Mouse (Mus musculus): ENCODE results near the gene Klc4. TPM values are rescaled to one million over a fixed set of nuclear protein-coding genes. Genes with fewer than 3 reads are reported as not detected.

Gene Klc4
- 36.9 and 42.4 TPM in 2 replicates for polyA plus RNA-seq (2015; fragmentation: Nextera tagmentation; extraction: Ambion mirVana)

DNA sequence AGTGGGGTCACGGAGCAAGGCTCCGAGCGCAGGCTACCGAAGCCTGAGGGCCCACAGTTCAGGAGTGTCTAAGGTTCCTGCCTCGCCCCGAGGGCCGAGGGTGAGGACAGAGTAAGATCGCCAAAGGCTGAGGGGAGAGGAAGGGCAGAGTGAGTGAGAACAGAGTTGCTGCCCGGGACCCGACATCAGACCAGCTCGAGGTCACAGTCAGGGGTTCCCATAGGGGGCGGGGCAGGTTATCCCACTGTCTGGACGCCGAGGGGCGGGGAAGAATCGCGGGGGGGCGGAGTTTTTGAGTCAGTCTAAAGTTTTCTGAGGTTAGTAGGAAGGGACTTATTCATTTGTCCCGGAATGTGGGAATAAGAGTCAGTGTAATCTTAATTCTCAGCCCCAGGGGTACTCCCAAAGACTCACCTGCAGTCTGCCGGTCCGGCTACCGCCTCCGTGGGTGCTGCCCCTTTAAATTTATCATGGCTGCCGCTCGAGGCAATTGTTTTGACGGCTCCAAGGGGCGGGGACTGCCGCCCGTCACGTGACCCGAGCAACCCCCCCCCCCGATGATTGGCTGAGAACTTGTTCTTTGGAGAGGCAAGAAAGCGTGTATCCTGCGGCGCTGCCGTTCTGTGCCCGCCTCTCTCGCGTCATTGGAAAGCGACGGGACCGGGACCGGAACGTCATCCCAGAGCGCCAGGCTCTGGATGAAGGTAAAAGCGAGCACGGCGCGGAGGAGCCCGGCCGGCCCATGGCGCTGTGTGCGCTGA lies at the start of gene Klc4, which contains the start of gene Mrpl2:
Gene Klc4 (minus strand): TSS at position 462 of the 761 bp plus-strand sequence.
Gene Mrpl2 (plus strand): TSS at position 669 of the 761 bp plus-strand sequence.
- H3K4me2 ChIP-seq, result peak within 1 kb of the TSS; percentile 93
- H3K4me3 ChIP-seq (replicated peaks), result peak within 1 kb of the TSS; percentile 89
- H3K27ac ChIP-seq, result peak within 1 kb of the TSS; percentile 85
- WGBS, result under 1% methylated on average over 53 of the region's 53 CpGs
- H3K4me1 ChIP-seq, result peaks cover 31% of the 10 kb centered on the region
- peak within 1 kb of the TSS; percentile 78 for H3K9ac ChIP-seq
- no peaks in the 10 kb centered on the region for H3K27me3 ChIP-seq
- H3K9me3 ChIP-seq (replicated peaks), result no peaks in the 10 kb centered on the region
- H3K36me3 ChIP-seq, result peaks cover 33% of the 10 kb centered on the region
- ATAC-seq (replicated peaks; ENCODE audit: low FRiP score), result peak; percentile 74

- Histone ChIP-seq H3K4me3 (replicated peaks) (no peak overlapping the region), H3K27ac (no peak overlapping the region), H3K9me3 (replicated peaks) (no peaks in the 10 kb centered on the region), H3K4me2 (no peak overlapping the region), H3K27me3 (no peaks in the 10 kb centered on the region), H3K9ac (no peak overlapping the region), H3K4me1 (no peaks in the 10 kb centered on the region), H3K36me3 (peaks cover 65% of the 10 kb centered on the region)
- 44% methylated on average over 1 of the region's 1 CpGs for WGBS
- ATAC-seq (replicated peaks; ENCODE audit: low FRiP score), result no peak
These were observed 48.8 kb upstream of the Klc4 start for GRCm38 (mm10) chr17:46694517-46695063.

DNA sequence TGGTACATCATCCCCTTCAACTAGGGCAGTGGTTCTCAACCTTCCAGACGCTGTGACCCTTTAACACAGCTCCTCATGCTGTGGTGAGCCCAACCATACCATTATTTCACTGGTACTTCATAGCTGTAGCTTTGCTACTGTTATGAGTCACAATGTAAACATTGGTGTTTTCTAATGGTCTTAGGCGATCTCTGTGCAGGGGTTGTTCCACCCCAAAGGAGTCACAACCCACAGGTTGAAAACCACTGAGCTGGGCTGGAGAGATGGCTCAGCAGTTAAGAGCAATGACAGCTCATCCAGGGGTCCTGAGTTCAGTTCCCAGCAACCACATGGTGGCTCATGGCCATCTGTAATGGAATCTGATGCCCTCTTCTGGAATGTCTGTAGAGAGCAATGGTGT lies 45.6 kb upstream of the Klc4 start:
- Histone ChIP-seq H3K4me1 (no peaks in the 10 kb centered on the region), H3K4me3 (replicated peaks) (no peak overlapping the region), H3K9me3 (replicated peaks) (no peaks in the 10 kb centered on the region), H3K27ac (no peak overlapping the region), H3K36me3 (peaks cover 58% of the 10 kb centered on the region), H3K27me3 (no peaks in the 10 kb centered on the region), H3K4me2 (no peak overlapping the region), H3K9ac (no peak overlapping the region)
- no peak for ATAC-seq (replicated peaks; ENCODE audit: low FRiP score)
- WGBS, result 88% methylated on average over 2 of the region's 2 CpGs

GRCm38 (mm10) chr17:46690665-46691064 lies 44.8 kb upstream of the Klc4 start:
- Histone ChIP-seq H3K4me3 (replicated peaks) (no peak overlapping the region), H3K4me2 (no peak overlapping the region), H3K9me3 (replicated peaks) (no peaks in the 10 kb centered on the region), H3K27me3 (no peaks in the 10 kb centered on the region), H3K4me1 (no peaks in the 10 kb centered on the region), H3K36me3 (peaks cover 58% of the 10 kb centered on the region), H3K27ac (no peak overlapping the region), H3K9ac (no peak overlapping the region)
- 95% methylated on average over 12 of the region's 12 CpGs for WGBS
- no peak for ATAC-seq (replicated peaks; ENCODE audit: low FRiP score)

GRCm38 (mm10) chr17:46685913-46686312 lies 40.1 kb upstream of the Klc4 start:
- H3K4me3 ChIP-seq (replicated peaks), result no peak overlapping the region
- no peaks in the 10 kb centered on the region for H3K27me3 ChIP-seq
- no peak overlapping the region for H3K4me2 ChIP-seq
- no peak overlapping the region for H3K9ac ChIP-seq
- WGBS, result 84% methylated on average over 6 of the region's 6 CpGs
- no peaks in the 10 kb centered on the region for H3K9me3 ChIP-seq (replicated peaks)
- H3K27ac ChIP-seq, result no peak overlapping the region
- ATAC-seq (replicated peaks; ENCODE audit: low FRiP score), result no peak
- peaks cover 10% of the 10 kb centered on the region for H3K4me1 ChIP-seq
- peaks cover 64% of the 10 kb centered on the region for H3K36me3 ChIP-seq

DNA sequence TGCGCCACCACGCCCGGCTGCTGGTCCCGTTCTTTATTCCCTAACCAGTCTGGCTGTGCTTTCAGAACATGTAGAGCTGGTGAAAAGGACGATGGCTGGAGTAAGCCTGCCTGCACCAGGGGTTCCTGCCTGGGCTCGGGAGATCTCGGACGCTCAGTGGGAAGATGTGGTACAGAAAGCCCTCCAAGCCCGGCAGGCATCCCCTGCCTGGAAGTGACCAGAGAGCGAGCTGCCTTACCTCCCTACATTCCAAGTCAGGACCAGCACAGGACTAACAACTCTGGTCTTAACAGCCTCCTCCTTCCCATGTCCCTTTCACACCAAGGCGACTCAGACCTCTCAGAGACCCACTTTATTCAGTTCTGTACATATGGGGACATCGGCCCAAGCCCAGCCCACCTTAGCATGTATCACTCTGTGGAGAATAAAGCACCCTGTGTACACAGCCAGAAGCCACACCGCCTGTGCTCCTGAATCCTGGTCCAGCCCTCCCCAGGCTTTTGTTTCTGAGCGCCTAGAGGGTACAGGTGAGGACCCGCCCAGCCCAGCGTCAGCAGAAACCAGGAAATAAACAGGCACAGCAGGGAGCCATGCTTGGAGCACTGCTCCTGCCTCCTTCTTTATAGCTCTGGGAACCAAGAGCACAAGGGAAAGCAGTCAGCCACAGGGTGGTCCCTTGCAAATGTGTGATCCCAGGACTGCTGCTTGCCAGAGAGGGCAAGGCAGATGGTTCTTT lies 37.0 kb upstream of the Klc4 start:
- no peaks in the 10 kb centered on the region for H3K27me3 ChIP-seq
- no peak overlapping the region for H3K4me3 ChIP-seq (replicated peaks)
- no peak overlapping the region for H3K9ac ChIP-seq
- H3K4me2 ChIP-seq, result no peak overlapping the region
- H3K4me1 ChIP-seq, result peaks cover 32% of the 10 kb centered on the region
- H3K36me3 ChIP-seq, result peaks cover 56% of the 10 kb centered on the region
- no peaks in the 10 kb centered on the region for H3K9me3 ChIP-seq (replicated peaks)
- H3K27ac ChIP-seq, result no peak overlapping the region
- WGBS, result 83% methylated on average over 16 of the region's 16 CpGs
- no peak for ATAC-seq (replicated peaks; ENCODE audit: low FRiP score)

- Histone ChIP-seq H3K27ac (peak overlapping the region; percentile 84), H3K9me3 (replicated peaks) (no peaks in the 10 kb centered on the region), H3K36me3 (peaks cover 57% of the 10 kb centered on the region), H3K4me1 (peaks cover 36% of the 10 kb centered on the region), H3K4me3 (replicated peaks) (peak overlapping the region; percentile 95), H3K9ac (peak overlapping the region; percentile 62), H3K27me3 (no peaks in the 10 kb centered on the region), H3K4me2 (peak overlapping the region; percentile 89)
- WGBS, result 25% methylated on average over 12 of the region's 12 CpGs
- peak; percentile 0; the same call in 1 of the 2 replicates for ATAC-seq (replicated peaks; ENCODE audit: low FRiP score)
These were observed 35.8 kb upstream of the Klc4 start for GRCm38 (mm10) chr17:46681466-46682118.

GRCm38 (mm10) chr17:46680760-46681373 lies 35.0 kb upstream of the Klc4 start, which contains the start of gene Klhdc3:
Klhdc3 (minus strand) TSS chr17:46680914.
- H3K9ac ChIP-seq, result peak within 1 kb of the TSS; percentile 86
- peak within 1 kb of the TSS; percentile 97 for H3K27ac ChIP-seq
- H3K9me3 ChIP-seq (replicated peaks), result no peaks in the 10 kb centered on the region
- WGBS, result under 1% methylated on average over 49 of the region's 49 CpGs
- H3K4me2 ChIP-seq, result peak within 1 kb of the TSS; percentile 89
- peaks cover 36% of the 10 kb centered on the region for H3K4me1 ChIP-seq
- peaks cover 57% of the 10 kb centered on the region for H3K36me3 ChIP-seq
- peak within 1 kb of the TSS; percentile 95 for H3K4me3 ChIP-seq (replicated peaks)
- ATAC-seq (replicated peaks; ENCODE audit: low FRiP score), result peak; percentile 97
- H3K27me3 ChIP-seq, result no peaks in the 10 kb centered on the region

GRCm38 (mm10) chr17:46679843-46680759 lies 34.3 kb upstream of the Klc4 start:
- peaks cover 57% of the 10 kb centered on the region for H3K36me3 ChIP-seq
- peak; percentile 12 for ATAC-seq (replicated peaks; ENCODE audit: low FRiP score)

GRCm38 (mm10) chr17:46678911-46679310 lies 33.1 kb upstream of the Klc4 start:
- 30% methylated on average over 9 of the region's 9 CpGs for WGBS
- ATAC-seq (replicated peaks; ENCODE audit: low FRiP score), result no peak
- H3K9me3 ChIP-seq (replicated peaks), result no peaks in the 10 kb centered on the region
- peak overlapping the region; percentile 86 for H3K9ac ChIP-seq
- peak overlapping the region; percentile 95 for H3K4me3 ChIP-seq (replicated peaks)
- no peaks in the 10 kb centered on the region for H3K27me3 ChIP-seq
- peaks cover 52% of the 10 kb centered on the region for H3K36me3 ChIP-seq
- peak overlapping the region; percentile 89 for H3K4me2 ChIP-seq
- peak overlapping the region; percentile 97 for H3K27ac ChIP-seq
- peaks cover 47% of the 10 kb centered on the region for H3K4me1 ChIP-seq

More at GRCm38 (mm10) chr17:46679843-46680759, 34.3 kb upstream of the Klc4 start:
- no peaks in the 10 kb centered on the region for H3K9me3 ChIP-seq (replicated peaks)
- peak overlapping the region; percentile 86 for H3K9ac ChIP-seq
- WGBS, result under 1% methylated on average over 34 of the region's 34 CpGs
- H3K4me1 ChIP-seq, result peaks cover 38% of the 10 kb centered on the region
- no peaks in the 10 kb centered on the region for H3K27me3 ChIP-seq
- H3K4me3 ChIP-seq (replicated peaks), result peak overlapping the region; percentile 95
- peak overlapping the region; percentile 89 for H3K4me2 ChIP-seq
- H3K27ac ChIP-seq, result peak overlapping the region; percentile 97

All from kidney, embryonic 15.5 days (tissue).